Mouse (Mus musculus): ENCODE measurements around the gene Slc16a12.

- TF ChIP-seq ZC3H11A (IDR thresholded peaks at IDR 0.05; ENCODE audit: borderline replicate concordance, low read depth, low read length) (no peak), HCFC1 (IDR thresholded peaks at IDR 0.05; ENCODE audit: borderline replicate concordance, insufficient read depth, low read length) (no peak)
These were observed 31.2 kb downstream of the Slc16a12 start for GRCm38 (mm10) chr19:34715895-34716294.

Measured in ES-E14 (cell line).